Mouse (Mus musculus) layer of hippocampus, adult 9-10 months (tissue): ENCODE data around the gene Prcc.
A peak's percentile ranks its signal among the peaks of the same experiment; 100 is the strongest.
"Not testable (repeated sequence)": the region's sequence is repeated elsewhere in the genome, so short reads cannot be mapped to it uniquely, and the experiment has no call there.

ENCODE experiments used
- DNase-seq: peaks from one replicate; pipeline ENCODE4 v3.0.0; 2022; ENCODE audit warnings: low spot score

The Prcc gene

DNA sequence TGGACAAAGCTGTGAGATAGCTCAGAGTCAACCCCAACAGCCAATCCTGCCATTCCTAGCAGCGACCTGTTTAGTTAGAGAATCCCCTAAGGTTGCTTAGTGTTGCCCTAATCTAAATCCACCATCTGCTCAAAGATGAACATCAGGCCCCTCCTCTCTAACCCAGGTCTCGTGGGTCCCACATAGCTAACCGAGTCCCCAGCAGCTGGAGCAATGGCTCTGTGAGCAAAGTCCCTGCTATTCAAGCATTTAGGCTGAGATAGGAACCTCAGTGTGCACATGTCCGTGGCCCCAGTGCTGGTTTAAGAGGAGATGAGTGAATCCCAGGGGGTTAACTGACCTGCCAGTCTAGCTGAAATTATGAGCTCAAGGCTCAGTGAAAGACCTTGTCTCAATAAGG is 39.2 kb downstream of the Prcc start:
- DNase-seq: no peak

DNA sequence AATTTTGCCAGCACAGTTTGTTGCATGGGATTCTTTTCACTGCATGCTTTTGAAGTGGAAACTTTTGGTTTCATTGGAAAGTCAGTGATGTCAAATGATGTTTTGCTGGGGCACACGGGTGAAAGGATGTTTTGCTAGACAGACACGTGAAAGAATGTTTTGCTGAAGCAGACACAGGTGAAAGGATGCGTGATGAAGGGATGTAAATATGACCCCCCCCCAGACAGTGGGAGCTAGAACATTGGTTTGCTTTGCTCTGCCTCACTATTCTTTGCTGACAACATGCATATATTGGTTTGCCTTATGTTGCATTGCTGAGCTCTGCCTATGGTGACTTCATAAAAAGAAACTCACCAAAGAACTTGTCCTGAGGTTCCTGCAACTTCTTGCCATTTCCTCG is 40.4 kb downstream of the Prcc start:
- no peak for DNase-seq

DNA sequence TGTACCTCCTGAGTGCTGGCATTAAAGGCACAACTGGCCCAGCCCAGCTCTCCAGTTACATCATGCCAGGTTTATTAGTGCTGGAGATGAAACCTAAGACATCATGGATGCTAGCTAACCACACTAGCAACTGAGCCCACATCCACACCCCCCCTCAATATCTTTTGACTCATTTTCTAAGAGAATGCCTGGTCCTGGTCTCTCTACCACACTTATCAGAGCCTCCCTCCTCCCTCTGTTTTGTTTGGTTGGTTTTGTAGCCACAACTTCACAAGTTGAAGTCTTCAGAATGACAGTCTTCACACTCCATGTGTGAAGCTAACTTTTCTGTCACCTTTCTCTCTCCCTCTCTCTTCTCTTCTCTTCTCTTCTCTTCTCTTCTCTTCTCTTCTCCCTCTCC is 44.5 kb downstream of the Prcc start:
- DNase-seq: no peak

DNA sequence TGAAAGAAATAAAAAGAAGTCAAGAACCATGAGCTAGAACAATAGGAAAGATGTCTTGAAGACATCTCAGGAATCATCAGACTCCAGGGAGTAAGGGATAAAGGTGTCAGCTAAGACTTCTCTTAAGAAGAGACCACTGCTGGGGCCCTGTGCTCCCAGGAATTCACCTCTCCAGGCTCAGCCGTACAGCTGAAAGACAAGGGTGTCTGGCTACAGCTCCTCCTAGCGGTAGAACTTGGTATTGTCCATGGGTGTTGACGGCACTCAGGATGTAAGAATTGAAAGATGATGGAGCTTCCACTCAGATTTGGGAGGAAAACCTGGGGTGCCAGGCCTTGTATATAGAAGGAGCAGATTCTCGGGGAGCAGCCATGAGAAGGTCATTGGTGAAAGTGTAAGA is 46.8 kb downstream of the Prcc start:
- DNase-seq: peak; percentile 71

DNA sequence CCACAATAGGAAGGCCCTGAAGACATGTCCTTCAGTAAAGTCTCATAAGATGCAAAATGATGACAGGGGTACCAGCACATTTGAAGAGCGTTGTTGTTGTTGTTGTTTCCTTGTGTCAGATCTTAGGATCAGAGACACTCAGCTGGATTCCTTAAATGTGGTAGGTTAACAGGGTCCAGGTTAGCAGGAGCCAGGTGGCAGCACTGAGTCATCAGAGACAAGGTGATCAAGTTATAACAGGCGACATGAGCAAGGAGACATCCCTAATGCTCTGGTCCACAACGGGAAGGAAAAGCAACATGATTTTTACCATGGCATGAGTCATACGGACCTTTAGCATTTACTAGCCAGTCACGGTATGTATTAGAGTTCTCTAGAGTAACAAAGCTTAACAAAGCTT is 51.9 kb downstream of the Prcc start:
- DNase-seq: no peak

DNA sequence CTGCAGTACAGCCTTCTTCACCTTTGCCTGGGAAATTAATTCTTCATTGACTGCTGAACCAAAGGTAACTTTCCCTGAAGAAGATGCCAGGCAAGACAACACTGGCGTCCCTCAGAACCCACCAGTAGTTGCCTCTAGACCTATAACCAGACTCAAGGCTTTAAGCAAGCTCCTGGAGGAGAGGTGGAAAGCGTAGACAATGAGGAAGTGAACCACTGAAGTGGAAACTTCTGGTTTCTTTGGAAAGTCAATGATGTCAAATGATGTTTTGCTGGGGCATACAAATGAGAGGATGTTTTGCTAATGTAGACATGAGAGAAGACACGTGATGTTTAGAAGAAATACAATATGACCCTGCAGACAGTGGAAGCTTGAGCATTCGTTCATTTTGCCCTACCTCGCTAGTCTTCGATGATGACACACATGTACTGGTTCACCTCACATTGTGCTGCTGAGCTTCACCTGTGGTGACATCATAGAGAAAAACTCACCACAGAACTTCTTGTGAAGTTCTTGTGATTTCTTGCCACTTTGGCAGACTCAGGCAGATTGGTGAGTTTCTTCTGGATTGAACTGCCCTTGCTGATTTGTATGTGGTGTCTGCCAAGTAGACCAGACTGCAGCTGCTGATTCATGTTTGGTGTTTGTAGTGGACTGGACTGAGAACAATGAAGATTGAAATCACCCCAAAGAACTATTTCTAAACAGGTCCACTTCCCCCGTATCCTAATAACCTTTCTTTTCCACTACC is 53.1 kb downstream of the Prcc start:
- DNase-seq: no peak

DNA sequence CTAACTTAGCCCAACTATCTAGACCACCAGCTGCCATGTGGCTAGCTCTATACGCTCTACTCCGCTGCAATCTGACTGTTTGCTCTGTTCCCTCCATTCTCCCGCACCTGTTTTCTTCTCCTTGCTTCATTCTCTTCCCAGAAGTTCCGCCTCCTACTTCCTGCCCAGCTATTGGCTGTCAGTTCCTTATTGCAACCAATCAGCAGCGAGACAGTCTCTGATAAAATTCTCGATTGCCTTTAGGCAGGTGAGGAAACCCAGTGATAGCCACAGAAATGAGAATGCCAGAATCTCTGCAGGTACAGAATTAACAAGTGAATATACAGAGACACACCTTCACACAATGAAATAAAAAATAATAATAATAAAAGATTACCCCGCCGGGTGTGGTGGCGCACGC is 56.4 kb downstream of the Prcc start:
- no peak for DNase-seq

DNA sequence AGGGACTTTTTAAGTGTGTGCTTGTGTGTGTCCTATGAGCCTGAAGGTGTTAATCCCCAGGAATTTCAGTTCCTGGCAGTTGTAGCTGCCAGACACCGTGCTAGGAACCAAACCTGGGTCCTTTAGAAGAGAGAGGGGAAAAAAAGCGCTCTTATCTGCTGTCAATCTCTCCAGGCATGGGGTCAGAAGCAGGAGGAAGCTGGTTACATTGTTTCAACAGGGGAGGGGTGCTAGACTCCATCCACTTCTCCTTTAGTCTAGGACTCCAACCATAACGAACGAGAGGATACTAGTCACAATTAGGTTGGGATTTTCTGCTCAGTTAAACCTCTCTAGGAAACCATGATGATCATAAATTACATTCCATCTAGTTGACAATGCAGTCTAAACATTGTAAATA is 57.0 kb downstream of the Prcc start:
- DNase-seq: no peak

DNA sequence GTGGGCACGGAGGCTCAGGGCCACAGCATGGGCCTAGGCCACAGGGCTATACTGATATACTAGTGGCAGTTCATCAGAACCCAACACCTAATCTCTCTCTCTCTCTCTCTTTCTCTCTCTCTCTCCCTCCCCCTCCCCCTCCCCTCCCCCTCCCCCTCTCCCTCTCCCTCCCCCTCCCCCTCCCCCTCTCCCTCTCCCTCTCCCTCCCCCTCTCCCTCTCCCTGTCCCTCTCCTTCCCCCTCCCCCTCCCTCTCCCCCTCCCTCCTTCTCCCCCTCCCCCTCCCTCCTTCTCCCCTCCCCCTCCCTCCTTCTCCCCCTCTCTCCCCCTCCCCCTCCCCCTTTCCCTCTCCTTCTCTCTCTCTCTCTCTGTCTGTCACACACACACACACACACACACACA is 61.2 kb downstream of the Prcc start, which contains the start of gene Pear1:
TSS of gene Pear1 (minus strand) at position 101 of the 400 bp plus-strand sequence.
- not testable (repeated sequence) for DNase-seq

DNA sequence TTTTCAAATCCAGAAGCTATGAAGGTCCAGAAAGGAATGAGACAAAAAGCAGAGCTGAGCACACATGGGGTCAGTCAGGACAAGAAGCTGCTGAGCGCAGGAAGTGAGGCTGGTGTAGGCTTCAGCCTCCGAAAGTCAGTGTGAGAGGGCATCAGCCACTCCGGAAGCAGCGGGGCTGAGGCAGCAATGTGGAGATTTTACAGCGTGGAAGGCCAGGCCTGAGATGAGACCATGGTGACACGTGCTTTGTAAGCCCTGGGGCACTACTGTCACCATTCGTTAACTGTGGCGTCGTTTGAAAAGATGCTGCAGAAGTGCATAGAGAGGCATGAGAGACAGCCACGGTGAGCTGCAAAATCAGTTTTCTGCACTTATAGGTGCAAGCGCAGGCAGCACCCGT is 67.2 kb downstream of the Prcc start:
- no peak for DNase-seq

DNA sequence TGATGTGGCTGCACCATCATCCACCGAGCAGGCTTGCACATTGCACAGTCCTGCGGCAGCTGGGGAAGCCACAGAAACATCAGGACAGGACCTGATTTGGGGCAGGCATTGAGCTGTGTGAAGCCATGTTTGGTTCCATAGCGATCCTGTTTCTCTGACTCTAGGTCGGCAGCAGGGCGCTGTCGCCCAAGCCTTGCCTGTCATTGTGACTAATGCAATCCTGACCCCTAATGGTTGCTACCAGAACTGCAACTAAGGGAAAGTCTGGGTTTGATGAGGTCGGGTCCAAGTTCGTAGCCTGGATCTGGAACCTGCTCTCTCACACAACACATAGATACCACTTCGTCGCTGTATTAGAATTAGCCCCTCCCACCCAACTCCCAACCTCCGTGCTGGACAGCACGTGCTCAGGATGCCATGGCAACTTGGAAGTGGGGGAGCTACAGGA is 68.7 kb downstream of the Prcc start:
- peak; percentile 78 for DNase-seq

DNA sequence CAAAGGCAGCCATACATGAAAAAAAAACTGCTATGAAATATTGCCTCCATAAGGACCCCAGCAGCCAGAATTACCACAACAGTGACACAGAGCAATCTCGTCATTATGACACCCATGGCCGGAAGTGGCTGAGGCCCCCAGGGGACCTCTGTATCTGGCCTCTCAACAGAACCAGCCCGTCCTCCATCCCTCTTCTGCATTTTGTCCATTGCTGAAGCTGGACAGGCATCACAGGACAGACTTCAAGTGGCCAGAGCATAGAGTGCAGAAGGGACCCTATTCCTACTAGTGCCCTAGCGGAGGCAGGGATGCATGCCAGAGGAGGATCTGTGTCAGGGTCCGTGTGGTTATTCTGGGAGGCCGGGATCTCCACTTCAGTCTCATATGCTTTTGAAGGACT is 69.2 kb downstream of the Prcc start:
- no peak for DNase-seq

DNA sequence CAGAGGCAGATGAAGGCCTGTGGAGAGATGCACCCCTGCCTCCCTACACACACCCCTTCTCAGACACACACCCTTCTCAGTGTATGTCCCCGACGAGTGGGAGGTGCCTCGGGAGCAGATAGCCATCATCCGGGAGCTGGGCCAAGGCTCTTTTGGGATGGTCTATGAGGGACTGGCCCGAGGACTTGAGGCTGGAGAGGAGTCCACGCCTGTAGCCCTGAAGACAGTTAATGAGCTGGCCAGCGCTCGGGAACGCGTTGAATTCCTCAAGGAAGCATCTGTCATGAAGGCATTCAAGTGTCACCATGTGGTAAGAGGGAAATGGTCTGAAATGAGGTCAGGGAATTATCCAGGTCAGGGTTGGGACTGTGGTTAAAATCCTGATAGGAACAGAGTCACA is 72.5 kb downstream of the Prcc start:
- no peak for DNase-seq

DNA sequence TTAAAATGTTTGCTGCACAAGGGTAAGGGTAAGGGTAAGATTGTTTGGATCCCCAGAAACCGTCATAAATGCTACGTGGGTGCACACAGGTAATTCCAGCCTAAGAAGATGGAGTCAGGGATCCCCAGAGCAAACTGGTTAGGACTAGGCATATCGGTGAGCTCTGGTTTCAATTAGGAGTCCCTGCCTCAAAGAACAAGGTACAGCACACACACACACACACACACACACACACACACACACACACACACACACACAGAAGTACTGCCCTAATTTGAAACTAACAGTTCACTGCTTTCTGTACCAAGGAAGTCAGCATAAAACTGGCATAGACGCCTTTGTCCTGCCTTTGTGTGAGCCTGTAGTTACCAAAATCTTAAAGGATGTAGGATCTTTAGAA is 73.0 kb downstream of the Prcc start:
- DNase-seq: no peak

DNA sequence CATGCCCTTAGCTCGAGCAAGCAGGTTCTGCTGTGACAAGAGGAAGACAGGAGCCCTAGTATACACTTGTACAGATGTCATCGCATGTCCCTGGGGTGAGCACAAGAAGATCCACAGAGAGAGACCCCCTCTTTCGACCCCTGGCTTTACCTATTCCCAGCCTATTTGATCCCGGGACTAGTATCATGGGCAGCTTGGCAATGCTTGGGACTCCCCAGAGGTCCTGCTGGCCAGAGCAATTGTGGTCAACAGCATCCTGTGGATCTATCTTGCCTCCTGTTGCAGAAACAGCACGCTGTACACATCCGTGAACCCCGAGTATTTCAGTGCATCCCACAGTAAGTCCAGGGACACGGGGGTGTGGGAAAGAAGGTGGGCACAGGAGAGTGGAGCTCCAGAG is 74.1 kb downstream of the Prcc start:
- no peak for DNase-seq

DNA sequence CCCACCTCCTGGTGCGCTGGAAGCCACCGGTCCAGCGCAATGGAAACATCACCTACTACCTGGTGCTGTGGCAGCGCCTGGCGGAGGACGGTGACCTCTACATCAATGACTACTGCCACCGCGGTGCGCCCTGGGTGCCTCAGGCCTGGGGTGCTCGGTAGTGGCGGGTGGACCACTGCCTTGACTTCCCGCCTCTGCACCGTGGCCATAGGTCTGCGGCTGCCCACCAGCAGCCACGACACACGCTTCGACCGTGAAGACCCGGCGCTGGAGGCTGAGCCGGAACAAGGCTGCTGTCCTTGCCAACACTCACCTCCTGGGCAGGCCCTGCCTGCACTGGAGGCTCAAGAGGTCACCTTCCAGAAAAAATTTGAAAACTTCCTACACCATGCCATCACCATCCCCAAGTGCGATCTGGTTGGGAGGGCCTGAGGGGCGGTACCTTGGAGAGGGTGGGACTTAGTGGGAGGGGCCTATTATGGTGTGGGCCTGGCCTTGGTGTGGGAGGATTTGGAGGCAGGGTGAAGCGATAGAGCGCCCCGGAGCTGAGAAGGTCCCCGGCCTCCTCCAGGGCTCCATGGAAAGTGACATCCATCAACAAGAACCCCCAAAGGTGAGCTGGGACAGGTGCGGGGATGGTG is 76.0 kb downstream of the Prcc start:
- no peak for DNase-seq
